Mouse (Mus musculus) testis, postnatal 14 days (tissue): ENCODE measurements around the gene Cux1.
A peak's percentile ranks its signal among the peaks of the same experiment; 100 is the strongest.
"Not testable (repeated sequence)": the region's sequence is repeated elsewhere in the genome, so short reads cannot be mapped to it uniquely, and the experiment has no call there.

Source experiments
- DNase-seq: peaks from one replicate; pipeline ENCODE4 v3.0.0; 2021; ENCODE audit warnings: low spot score

The Cux1 gene

DNA sequence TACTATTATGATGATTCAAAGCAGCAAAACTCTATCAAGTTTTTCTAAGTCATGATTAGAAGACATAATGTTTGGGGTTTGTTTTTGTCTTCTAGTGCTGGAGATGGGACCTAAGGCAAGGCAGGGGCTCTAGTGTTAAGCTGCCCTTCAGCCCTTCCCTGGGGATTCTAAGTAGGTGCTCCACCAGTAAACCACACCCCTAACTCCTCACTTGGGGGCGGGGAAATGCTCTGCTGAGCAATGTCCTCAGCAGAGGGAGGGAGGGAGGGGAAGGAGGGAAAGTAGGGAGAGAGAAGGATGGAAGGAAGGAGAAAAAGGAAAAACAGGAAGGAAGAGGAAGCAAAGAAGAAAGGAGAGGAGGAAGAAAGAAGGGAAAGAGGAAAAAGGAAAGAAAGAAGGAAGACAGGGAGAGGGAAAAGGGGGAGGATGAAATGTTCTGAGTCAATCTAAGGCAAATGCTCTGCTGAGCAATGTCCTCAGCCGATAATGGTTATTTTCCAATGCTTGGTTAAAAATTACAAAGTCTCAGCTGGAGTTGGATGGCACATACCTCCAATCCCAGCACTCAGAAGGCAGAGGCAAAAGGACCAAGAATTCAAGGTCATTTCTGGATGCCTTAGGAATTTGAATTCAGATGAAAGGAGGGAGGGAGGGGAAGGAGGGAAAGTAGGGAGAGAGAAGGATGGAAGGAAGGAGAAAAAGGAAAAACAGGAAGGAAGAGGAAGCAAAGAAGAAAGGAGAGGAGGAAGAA, 96.1 kb downstream of the Cux1 start:
- DNase-seq, result not testable (repeated sequence)

DNA sequence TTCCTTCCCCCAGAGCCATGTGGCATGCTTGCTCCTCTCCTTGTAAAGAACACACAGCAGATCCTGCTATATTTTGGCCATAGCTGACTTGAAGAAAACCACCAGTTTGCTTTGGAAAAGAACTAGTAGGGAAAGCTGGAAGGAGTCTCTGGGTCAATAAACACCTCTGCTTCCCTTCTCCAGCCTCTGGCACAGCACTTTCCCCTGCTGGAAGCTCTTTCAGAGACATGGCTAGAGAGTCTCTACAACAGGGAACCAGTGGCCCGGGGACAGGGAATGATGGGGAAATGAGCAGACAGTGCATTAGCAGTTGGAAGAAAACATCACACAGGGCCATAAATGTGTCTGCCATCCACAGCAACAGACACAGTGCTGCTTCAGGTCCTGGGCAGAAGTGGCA, 98.0 kb downstream of the Cux1 start:
- no peak for DNase-seq

DNA sequence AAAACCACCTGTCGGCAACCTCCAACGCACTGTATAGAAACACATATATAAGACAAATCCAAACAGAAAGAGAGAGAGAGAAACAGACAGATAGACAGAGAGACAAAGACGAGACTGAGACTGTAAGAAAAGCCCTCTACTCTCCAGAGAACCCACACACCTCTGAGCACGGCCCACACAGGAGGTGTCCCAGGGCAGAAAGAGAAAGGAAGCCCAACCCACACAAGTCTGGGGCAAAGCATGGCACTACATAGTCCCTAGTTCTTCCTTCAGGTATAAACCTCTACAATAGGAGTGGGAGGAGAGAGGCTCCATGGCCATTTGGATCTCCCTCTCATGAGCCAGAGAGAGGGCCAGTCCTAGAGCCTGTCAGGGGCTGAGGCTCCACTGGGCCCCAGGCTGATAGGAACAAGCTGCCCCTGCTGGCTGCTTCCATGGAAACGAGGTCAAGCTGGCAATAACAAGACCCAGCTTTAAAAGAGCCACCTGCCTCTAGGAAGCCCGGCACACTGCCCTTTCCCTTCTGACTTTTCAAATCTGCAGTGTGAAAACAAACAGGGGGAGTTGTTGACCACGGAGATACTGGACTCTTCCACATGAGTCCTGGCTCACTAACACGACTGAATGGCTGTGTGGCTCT, 99.8 kb downstream of the Cux1 start:
- DNase-seq, result peak; percentile 48

DNA sequence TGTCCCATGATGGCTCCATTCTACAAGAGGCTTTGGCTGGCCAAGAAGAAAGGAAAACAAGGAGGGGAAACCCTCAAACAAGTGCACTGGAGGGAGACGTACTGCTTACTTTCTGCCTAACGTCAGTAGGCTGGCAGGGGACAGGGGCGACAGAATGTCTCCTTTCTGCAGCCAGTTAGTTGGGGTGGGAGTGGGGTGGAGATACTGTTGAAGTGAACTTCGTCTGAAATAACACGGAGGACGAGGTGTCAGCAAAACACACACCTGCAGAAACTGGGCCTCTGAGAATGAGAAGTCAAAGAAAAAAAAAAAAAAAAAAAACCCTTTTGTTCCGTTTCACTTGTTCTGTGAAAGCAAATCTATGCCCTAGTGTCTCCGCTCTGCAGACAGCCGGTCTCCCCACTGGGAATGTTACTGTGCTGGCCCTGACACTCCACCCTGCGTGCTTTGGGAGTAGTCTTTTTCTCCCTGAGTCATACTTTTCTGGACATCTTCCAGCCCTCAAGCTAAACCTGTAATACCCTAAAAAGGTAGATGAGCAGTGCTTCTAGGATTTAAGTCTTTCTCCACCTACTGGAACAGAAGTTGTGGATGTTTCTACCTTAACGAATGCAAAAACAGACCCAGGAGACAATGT, 101.4 kb downstream of the Cux1 start:
- no peak for DNase-seq

DNA sequence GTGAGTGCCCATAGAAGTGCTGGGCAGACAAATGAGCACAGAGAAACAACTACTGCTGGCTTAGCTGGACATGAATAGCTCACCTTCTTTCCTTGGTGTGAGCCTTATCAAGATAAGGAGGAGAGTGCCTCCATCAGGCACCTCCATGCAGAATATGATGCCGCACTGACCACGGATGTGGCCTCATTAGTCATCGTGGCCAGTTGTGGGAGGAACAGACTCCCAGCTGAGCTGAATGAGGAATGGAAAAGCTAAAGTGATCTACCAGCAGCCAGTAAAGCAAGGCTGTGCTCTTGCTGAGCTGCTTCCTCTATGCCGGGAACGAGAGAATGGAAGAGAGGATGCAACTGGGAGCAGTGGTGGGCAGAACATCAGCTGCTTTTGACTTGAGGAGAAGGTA, 101.9 kb downstream of the Cux1 start:
- DNase-seq, result no peak

DNA sequence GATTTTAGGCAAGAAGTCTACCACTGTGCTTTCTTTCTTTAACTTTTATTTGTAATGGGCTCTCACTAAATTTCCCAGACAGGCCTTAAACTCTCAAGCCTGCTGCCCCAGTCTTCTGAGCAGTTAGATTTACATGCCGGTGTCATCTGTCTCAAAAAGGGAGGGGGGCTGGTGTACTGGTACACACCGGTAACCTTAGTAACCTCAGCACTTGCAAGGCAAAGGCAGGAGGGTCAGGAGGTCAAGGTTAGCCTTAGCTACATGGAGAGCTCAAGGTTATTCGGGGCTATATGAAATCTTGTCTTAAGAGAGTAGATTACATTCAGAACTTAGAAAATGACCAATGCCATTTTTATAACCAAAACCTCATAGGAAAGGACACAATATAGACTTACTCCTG, 102.4 kb downstream of the Cux1 start:
- no peak for DNase-seq

DNA sequence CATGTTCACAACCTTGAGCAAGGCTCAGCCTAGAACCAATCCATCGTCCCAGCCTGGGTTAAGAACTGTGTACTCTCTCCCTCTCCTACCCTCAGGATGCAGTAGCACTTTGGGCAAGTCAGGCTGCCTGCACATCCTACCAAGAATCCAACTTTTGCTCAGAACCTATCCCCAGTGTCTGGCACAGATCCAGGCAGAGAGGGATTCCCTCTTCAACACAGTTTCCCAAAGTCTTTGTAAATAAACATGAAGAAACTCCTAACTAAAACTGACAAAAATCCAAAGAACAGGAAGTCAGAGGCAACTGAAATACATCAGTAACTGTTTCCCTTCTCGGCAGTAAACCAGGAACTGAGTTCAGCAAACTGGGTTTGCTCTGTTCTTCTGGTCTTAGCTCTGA, 103.2 kb downstream of the Cux1 start:
- DNase-seq, result no peak

DNA sequence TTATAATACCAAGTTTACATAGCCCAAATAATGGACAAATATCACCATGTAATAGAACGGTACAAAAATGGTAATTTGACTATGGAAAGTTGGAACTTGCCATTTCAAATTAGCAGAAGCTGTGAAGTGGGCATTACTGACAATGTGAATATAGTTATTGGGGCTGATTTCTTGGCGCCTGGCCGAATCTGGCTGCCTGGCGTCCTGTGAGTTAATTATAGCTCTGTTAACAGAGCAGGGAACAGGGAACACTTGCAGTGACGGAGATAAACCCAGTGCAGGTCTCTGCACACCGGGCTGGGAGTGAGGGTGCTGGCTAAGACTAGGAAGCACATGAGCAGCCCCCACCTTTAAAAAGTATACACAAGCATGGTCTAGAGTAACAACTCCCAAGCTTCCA, 104.7 kb downstream of the Cux1 start:
- no peak for DNase-seq

DNA sequence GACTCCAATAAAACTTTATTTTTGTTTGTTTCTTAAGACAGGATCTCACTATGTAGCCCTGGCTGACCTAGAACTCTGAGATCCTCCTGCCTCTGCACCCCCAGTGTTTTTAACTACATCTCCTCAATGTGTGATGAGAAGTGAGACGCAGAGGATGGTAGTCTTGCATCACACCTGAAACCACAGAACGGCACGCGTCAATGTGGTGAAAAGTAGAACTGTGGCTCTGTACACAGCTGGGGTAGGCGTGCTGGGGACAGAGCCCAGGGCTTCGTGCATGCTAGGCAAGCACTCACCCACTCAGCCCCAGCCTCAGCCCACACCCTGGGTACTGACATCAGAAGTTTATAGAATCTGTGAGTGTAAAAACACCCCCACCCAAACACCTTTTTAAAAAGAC, 107.4 kb downstream of the Cux1 start:
- no peak for DNase-seq

DNA sequence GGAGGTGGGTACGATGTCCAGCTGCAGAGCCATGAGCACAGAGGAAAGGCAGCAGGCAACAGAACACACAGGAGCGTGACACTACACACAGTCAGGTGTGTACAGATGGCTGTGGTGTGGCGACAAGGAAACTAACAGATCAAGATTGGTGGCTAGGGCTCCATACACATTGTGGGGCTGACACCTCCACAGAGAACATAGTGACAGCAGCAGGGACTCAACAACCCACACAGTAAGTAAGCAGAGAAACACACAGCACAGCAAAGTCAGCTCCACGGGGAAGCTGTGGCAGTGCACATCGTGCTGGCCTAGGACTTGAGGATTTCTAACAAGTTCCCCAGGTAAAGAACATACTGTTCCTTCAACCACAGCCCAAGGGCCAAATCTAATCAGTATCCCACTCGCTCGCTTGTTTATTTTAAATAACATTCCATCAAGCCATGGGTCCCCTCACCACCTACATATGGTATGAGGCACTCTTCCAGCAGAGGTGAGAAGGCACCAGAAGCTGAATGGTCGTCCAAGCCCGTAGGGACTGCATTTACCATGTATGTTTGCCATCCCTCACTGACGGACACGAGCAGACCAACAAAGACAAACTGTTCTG, 108.3 kb downstream of the Cux1 start:
- DNase-seq, result no peak

DNA sequence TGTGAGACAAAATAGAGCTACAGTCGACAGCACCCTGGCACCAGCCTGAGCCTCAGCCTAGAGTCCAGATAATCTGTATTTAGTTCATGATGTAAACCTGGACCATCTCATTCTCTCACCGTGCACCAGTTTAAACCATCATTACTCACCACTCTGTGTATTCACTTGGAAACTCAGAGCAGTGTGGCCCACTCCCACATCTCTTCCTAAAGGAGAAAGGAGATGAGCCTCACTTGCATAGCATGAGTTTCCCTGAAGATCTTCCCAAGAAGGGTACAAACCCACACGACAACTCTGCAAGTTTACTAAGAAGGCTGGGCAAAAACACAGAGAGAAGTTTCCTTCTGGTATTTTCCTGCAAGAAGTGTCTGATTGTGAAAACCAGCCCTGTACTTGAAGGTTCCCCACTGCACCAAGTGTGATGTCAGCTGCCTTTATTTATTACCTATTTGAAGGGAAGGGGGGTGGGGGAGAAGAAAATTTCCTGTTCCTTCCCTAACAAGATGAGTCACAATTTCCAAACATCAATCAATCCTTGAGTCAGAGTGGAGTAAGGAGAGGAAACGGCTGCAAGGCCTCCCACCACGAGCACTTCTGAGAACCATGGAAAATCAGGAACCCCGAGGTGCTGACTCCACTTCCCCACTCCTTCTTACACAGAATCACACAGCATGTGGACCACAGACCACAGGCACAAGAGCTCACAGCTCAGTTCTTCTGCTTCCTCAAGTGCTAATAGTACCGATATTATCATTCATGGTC, 109.0 kb downstream of the Cux1 start:
- no peak for DNase-seq

DNA sequence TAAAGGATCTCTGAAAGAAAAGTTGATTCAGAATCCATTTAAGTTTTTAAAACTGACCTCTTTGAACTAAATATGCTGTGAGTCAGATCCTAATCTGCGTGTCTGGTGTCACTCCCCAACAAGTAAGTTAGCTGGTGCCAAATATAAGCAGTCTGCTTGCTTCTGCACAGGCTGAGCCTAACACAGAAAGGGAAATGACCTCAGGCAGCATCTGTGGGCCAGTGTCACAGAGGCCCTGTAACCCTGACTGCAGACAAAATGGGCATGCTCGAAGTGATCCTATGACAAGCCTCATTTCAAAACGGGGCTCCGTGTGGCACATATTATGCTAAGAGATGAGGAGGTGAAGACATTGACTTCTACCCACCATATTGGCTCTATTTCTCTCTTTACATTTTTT, 110.9 kb downstream of the Cux1 start:
- DNase-seq, result no peak

DNA sequence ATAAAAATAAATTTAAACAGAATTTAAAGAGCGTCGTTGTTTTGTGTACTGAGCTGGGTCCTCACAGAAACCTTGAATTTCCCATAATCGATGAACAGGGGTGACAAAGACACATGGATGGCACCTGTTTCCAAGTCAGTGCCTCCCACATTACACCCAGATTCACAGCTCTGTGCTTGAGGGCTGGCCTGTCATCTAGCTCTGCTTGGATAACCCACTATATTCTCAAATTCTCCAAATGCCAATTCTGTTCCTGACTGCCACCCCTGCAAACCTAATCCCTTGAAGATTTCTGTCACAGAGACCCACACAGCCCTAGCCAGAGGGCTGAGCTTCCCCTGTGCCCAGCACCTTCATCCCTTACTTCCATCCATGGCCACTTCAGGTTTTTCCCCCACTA, 114.6 kb downstream of the Cux1 start:
- DNase-seq, result no peak

DNA sequence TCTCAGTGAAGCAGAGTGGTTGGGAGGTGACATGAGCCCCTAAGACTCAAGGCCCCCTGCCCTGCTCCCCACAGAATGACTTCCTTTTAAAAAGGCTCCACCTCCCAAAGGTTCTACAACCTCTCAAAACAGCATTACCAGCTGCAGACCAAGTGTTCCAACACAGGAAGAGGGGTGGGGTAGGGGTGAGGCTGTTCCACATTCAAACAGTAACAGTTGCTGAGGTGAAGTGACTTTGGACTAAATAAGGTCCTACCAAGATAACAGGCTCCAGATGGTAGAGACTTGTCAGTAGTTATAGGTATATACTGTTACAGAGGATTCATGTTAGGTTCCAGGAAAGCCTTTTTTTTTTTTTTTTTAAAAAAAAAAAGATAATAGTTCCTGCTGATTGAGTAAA, 117.5 kb downstream of the Cux1 start:
- DNase-seq, result no peak

DNA sequence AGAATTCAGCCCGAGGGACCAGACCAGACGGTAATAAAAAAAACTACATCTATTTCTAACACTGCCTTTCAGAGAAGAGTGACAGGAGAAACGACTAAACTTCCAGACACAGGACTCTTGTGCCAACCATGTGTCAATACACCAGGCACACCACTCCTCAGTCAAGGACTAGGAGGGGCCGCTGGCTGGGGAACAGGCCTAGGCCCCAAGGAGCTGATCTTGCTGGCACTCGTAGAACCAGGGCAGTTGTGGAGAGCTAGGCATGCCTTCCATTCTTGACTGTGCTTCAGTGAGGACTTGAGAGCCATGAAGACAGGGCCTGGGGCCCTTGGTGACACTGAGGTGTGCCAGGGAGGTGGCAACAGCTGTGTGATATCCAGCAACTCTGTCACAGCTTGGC, 121.3 kb downstream of the Cux1 start:
- DNase-seq, result no peak

DNA sequence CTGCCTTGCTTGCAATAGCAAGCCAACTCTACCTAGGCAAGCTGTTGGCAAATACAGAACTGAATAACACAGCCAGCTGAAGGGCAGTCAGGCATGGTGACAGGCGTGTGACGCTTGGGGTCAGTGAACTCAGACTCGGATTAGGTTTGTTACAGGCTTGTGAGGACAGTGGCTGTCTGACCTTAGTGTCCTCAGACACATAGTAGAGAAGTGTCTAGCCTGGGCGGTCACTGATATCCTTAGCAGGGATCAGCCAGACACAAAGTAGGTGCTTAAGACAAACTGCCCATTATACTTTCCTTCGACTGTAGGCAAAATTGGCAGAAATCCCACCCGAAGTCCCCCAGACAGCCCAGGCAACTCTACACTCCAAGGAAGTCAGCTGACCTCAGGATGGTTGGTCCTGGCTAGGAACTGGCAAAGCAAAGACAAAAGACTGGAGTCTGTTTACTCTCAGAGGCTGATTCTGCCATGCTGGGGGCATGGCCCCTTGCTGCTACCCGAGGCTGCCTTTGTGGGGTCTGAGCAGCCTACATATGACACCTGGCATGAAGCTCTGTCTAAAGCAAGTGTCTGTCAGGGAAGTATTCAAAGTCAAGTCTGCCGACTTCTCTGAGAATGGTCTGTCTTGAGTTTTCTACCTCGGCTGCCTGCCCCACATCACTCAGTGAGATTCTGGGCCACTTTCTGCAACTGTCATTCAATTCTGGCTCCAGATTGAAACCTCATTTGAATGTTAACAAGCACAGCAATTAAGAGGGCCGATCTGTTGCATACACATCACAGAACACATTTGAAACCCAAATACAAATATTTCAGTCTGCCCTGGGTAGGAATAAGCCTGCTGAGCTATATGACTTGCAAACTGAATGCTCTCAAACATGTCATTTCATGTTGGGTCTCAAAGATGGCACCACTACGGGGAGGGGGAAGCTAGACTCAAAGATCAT, 124.8 kb downstream of the Cux1 start:
- no peak for DNase-seq

DNA sequence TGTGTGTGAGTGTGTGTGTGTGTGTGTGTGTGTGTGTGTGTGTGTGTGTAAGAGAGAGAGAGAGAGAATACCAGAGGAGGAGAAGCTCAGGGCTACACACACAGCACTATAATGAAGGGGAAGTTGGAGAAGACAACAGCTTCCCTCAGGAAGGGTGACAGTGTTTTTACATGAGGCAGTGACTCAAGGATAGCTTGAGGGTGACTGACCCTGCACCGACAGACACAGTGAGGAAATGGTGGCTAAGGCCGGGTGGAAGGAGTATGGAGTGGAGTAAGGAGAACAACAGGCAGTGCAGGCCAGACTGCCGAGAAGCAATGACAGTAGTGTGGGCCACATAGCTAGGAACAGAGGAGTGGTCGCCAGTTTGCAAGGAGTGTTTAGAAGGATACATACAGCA, 137.6 kb downstream of the Cux1 start:
- DNase-seq, result no peak

DNA sequence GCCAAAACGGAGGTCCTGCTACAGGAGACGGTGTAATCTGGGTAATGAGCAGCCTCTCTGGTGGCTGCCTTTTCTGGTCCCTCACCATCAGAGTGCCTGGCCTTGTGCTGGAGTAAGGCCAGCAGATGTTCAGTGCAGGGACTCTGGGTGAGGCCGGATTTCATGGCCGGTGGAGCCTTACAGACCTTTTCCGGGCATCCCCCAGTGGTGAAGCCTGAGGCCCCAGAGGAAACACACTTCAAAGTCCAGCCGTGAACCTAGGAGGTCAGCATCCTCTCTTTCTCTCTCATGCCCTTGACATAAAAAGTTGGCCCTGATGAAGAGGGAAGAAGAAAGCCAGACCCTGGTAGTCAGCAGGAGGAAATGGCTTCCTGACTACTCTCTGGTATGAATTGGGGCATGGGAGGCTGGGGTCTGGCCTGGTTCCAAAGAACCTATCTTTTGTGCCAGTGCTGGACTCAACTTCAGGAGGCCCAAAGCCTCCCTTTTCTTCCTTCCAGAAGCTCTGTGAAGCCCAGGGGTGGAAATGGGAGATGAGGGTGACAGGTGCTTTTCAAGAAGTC, 138.7 kb downstream of the Cux1 start:
- DNase-seq, result no peak

DNA sequence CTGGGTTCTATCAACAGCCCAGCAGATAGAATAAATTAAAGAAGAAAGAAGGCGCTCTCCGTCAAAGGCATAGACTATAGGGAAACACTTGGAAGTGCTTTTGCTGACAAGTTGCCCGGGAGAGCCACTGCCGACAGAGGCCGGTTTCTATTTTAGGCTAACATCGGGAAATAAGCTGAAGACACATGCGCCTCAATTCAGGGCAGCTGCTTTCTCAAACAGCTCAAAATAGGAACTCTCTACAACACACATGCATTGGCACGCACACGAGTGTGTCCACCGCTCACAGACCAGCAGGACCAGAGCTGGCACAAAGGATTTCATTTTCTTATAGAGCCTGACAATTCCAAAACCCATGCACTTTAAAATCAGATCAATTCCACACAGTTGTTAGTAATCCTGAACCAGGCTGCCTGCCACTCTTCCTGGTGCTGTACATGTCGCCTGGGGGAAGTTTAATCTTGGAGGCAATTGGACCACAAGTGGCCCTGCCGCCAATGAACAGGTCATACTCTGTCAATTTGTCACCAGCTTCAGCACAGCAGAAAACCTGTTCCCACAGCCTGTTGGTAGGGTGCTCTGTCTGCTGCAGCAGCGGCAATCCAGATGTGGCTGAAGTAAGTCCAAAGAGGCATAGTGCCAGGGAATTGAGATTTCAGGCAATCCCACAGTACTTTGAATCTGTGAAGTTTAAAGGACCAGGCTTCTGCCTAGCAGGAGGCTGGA, 139.4 kb downstream of the Cux1 start:
- DNase-seq, result no peak

DNA sequence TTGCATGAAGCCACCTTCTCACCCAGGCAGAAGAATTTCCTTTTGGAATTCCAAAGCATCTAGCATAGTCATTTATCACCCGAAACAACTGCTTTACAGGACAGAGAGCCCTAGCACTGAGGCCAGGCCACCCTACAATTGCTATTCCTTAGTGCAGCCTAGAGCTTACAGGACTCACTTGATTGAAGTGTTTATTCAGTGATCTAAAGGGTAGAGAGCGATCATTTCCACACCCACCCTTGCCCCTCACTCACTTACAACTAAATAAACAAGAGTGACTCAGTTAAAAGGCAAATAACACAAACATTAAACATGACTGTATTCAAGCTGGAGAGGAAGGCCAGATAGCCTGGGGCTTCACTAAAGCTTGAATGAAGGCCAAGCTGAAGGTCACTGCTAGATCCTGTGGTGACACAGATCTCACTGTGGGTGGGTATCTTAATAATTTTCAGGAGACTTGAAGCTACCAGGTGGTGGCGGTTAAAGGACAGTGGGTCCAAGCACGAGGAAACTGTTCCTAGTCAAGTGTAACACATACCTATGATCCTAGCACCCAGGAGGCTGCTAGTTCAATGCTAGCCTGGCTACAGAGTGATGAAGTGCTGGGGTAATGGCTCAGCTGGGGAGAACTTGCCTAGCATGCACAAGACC, 140.0 kb downstream of the Cux1 start:
- no peak for DNase-seq
